Mouse (Mus musculus) MEL (cell line): ENCODE measurements around the gene Dvl2.
A peak's percentile ranks its signal among the peaks of the same experiment; 100 is the strongest.

Source experiments
- CTCF ChIP-seq, 3 experiments: IDR thresholded peaks in 2 of 3; conservative IDR thresholded peaks in 1 of 3; 2 replicates each; pipeline ENCODE4 v1.5.1; 2011 to 2012; ENCODE audit warnings: low read length in 3 of 3, low read depth in 2 of 3, mild to moderate bottlenecking in 2 of 3, improper control_type of control experiment in 1 of 3, inconsistent platforms in 1 of 3, mixed read lengths in 1 of 3, moderate library complexity in 1 of 3; ENCODE audit not compliant: control insufficient read depth in 1 of 3, insufficient read depth in 1 of 3, poor library complexity in 1 of 3, severe bottlenecking in 1 of 3
- KAT2A ChIP-seq: conservative IDR thresholded peaks from 2 replicates; pipeline ENCODE4 v1.6.1; 2012; ENCODE audit warnings: low read depth, low read length, improper control_type of control experiment, inconsistent platforms
- MAZ ChIP-seq: IDR thresholded peaks from 2 replicates; pipeline ENCODE4 v1.6.1; 2012; ENCODE audit warnings: low read depth, mild to moderate bottlenecking, inconsistent platforms, low read length, improper control_type of control experiment
- POLR2A ChIP-seq, 2 experiments: IDR thresholded peaks; 2 replicates each; pipeline ENCODE4 v1.6.1; 2011 to 2012; ENCODE audit warnings: low read length in 2 of 2, mild to moderate bottlenecking in 2 of 2, control low read depth in 1 of 2, improper control_type of control experiment in 1 of 2, low read depth in 1 of 2, moderate library complexity in 1 of 2; ENCODE audit not compliant: control insufficient read depth in 1 of 2, insufficient read depth in 1 of 2, poor library complexity in 1 of 2
- SMC3 ChIP-seq: IDR thresholded peaks from 2 replicates; pipeline ENCODE4 v1.6.1; 2011; ENCODE audit warnings: low read depth, low read length, improper control_type of control experiment
- TAL1 ChIP-seq: IDR thresholded peaks from 2 replicates; pipeline ENCODE4 v1.6.1; 2012; ENCODE audit warnings: mild to moderate bottlenecking, inconsistent platforms, low read length, moderate library complexity, mixed read lengths

GRCm38 (mm10) chr11:69990850-69991691 lies 9.3 kb upstream of the Dvl2 start, which contains the start of gene Gabarap:
- TF ChIP-seq TAL1: peak; percentile 23; the same call in 1 of the 2 replicates
- TF ChIP-seq SMC3: no peak
- TF ChIP-seq KAT2A: peak; percentile 88
- 0 out of 6 replicates have a peak, but pooled peaks of 1 of the 3 experiments have one; percentile 0 for TF ChIP-seq CTCF (IDR thresholded peaks at IDR 0.05 in 2 of 3, conservative IDR thresholded peaks at IDR 0.05 in 1 of 3; ENCODE audit: control insufficient read depth in 1 of 3, insufficient read depth in 1 of 3, low read depth in 2 of 3, low read length in 3 of 3, poor library complexity in 1 of 3, severe bottlenecking in 1 of 3)
- TF ChIP-seq POLR2A (IDR thresholded peaks at IDR 0.05; ENCODE audit: control insufficient read depth in 1 of 2, insufficient read depth in 1 of 2, low read depth in 1 of 2, low read length in 2 of 2, poor library complexity in 1 of 2): peak in 1 of 2 experiments; percentile 74; a peak in 2 of 4 replicates
- no peak for TF ChIP-seq MAZ
